Mouse (Mus musculus): ENCODE results near the gene Ptpro.

DNA sequence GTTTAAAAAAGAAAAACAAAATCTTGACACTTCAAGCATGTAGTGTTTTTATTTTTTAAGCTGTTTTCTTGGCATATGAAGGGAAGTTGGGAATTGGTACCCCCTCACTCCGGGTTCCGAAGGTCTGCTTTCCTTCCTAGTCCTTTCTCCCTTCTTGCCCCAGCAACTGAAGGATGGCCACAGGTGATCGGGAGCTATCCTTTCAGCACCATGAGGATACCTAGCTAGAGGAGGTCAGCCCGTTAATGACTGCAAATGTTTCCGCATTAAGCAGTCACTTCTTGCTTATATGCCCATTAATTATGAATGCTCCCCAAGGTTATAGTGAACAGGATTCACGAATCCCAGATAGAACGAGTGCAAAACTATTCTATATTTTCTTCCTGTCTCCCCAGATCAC is 1.3 kb downstream of the Ptpro start:
- TF ChIP-seq EP300 (IDR thresholded peaks at IDR 0.05; ENCODE audit: low read length) (no peak), CTCF (conservative IDR thresholded peaks at IDR 0.05 in 1 of 2, IDR thresholded peaks at IDR 0.05 in 1 of 2; ENCODE audit: low read depth in 2 of 2, low read length in 2 of 2) (no peak), USF2 (conservative IDR thresholded peaks at IDR 0.05; ENCODE audit: low read depth, low read length) (no peak), POLR2A (IDR thresholded peaks at IDR 0.05; ENCODE audit: low read depth, low read length) (no peak), RAD21 (IDR thresholded peaks at IDR 0.05; ENCODE audit: low read depth, low read length) (no peak), MXI1 (IDR thresholded peaks at IDR 0.05; ENCODE audit: low read depth, low read length) (no peak), RCOR1 (conservative IDR thresholded peaks at IDR 0.05; ENCODE audit: low read depth, low read length) (no peak), GABPA (IDR thresholded peaks at IDR 0.05; ENCODE audit: insufficient replicate concordance, low read depth, low read length) (no peak)
